In genomic region chr9:102977090-102977489, GRCm38 (mm10) we compare ENCODE assay signal across 13 mouse cellular contexts. TPM values are rescaled to one million over a fixed set of nuclear protein-coding genes. Genes with fewer than 3 reads are reported as not detected.
"Had no signal": no experiment of that assay in that cellular context is flagged by ENCODE, and none has a peak within 500 bp of the region (broad histone marks: within the 10 kb centered on the region; RNA-seq: fewer than 3 reads in every experiment).

No protein-coding gene starts in this region.

- H3K9me3 ChIP-seq: kidney, embryonic 15.5 days; limb, embryonic 13.5 days; liver, embryonic 13.5 days; midbrain, embryonic 15.5 days; neural tube, embryonic 12.5 days had no signal

- H3K4me2 ChIP-seq: kidney, embryonic 15.5 days; liver, embryonic 13.5 days; midbrain, embryonic 15.5 days; neural tube, embryonic 12.5 days had no signal

- DNase-seq: liver, embryonic 13.5 days; liver, postnatal 0 days; lung, postnatal 36 days; spleen, adult 18-20 months; thymus, adult 18-20 months; thymus, postnatal 14 days had no signal

- ATAC-seq: liver, postnatal 0 days; midbrain, embryonic 15.5 days had no signal

- H3K4me3 ChIP-seq: kidney, embryonic 15.5 days; left cerebral cortex, adult 2 months; limb, embryonic 13.5 days; liver, embryonic 13.5 days; midbrain, embryonic 15.5 days; neural tube, embryonic 12.5 days had no signal

- H3K27me3 ChIP-seq: liver, embryonic 13.5 days; midbrain, embryonic 15.5 days; neural tube, embryonic 12.5 days had no signal

- H3K4me1 ChIP-seq: midbrain, embryonic 15.5 days had no signal

- H3K36me3 ChIP-seq: kidney, embryonic 15.5 days; limb, embryonic 13.5 days; liver, embryonic 13.5 days; midbrain, embryonic 15.5 days; neural tube, embryonic 12.5 days had no signal

- H3K27ac ChIP-seq: kidney, embryonic 15.5 days; left cerebral cortex, adult 2 months; liver, embryonic 13.5 days; midbrain, embryonic 15.5 days; neural tube, embryonic 12.5 days had no signal

- H3K9ac ChIP-seq: kidney, embryonic 15.5 days; limb, embryonic 13.5 days; liver, embryonic 13.5 days; liver, postnatal 0 days; midbrain, embryonic 15.5 days; neural tube, embryonic 12.5 days had no signal

RNA-seq across cellular contexts. Expression of gene Slco2a1, which starts 11.4 kb away (rescaled TPM):
- total RNA-seq: monocyte, adult 5-6 weeks; neutrophil, adult 5-6 weeks had no signal
